Mouse (Mus musculus): ENCODE results near the gene Cenpx. TPM values are rescaled to one million over a fixed set of nuclear protein-coding genes. Genes with fewer than 3 reads are reported as not detected.

Gene Cenpx
- polyA plus RNA-seq, 2 experiments: 101 to 161 TPM

DNA sequence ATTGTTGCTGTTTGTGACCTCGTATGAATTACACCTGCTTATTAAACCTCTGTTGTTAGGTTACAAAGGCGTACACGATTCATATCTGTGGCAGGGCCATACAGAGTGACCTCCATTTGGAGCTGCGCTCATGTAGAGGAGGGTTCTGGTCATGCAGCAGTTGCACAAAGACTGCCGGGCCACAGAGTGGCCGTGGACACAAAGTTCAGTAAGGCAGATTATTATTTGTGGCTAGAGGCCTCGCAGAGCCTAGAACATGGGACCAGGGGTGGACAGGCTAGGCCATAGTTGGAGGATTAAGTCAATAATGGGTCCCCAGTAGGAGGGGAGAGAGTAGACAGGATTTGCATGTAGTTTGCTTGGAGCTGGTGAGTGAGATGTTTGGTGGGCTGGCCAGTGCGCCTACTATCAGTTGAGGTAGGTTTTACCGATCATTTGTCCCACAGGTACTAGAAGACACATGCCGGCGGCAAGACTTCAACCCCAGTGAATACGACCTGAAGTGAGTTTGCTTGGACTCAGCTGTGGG is 39.9 kb downstream of the Cenpx start:
- Histone ChIP-seq H3K4me2 (replicated peaks; ENCODE audit: low read depth, low read length, severe bottlenecking) (peak overlapping the region; percentile 91), H3K9me3 (ENCODE audit: control insufficient read depth, low read length) (no peaks in the 10 kb centered on the region), H3K27ac (replicated peaks; ENCODE audit: low read depth, low read length) (peak overlapping the region; percentile 79), H3K27me3 (ENCODE audit: control insufficient read depth, insufficient read depth, low read length) (no peaks in the 10 kb centered on the region), H3K4me3 (replicated peaks; ENCODE audit: low read length) (peak overlapping the region; percentile 73), H3K4me1 (ENCODE audit: control insufficient read depth, insufficient read depth, low read length) (peaks cover 9% of the 10 kb centered on the region), H3K36me3 (ENCODE audit: control insufficient read depth, insufficient read depth, low read length) (peaks cover 14% of the 10 kb centered on the region), H3K9ac (ENCODE audit: low read depth, low read length, severe bottlenecking) (peak overlapping the region; percentile 77)
- ATAC-seq (ENCODE audit: low FRiP score, low read depth): no peak
- no peak for TF ChIP-seq POLR2A (IDR thresholded peaks at IDR 0.05; ENCODE audit: borderline replicate concordance, extremely low read depth, insufficient read depth, insufficient read length)
- DNase-seq (ENCODE audit: low spot score): no peak
- WGBS: 44% methylated on average over 12 of the region's 12 CpGs

DNA sequence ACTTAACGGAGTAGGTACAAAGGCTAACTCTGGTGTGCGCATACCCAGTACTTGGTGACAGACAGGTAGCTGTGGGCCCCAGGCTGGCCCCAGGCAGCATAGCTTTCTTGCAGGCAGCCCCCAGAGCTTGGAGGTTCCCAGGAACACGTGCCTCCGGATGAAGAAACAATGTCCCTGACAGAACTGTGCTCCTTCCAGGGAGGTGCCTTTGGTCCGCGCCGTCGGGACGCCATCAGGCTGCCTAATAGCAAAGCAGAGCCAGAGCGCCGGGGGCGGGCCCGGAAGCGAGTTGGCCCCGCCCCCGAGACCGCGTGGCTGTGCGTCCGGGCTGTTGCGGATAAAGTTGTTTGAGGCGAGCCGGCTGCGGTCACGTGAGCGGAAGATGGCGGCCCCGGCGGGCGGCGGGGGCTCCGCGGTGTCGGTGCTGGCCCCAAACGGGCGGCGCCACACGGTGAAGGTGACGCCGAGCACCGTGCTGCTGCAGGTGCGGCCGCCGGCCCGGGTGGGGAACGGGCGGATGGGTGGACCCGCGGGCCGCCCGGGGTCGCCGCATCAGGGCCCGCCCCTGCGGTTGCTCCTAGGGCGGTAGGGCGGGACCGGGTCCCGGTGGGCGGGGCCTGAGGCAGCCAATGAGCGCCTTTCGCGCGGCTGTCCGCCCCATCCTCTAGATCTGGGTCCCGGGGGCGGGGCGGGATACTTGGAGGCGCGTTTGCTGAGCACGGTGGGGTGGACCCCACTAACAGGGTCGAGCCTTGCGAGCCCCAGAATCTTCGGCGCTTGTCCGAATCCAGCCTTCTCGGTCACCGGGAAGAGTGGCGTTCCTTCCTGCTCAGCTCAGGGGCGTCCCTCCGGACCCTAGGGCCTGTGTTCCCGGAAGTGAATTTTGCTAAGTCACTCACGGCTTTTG is 40.6 kb downstream of the Cenpx start, which contains the start of gene Aspscr1:
TSS of gene Aspscr1 (plus strand) at position 287 of the 907 bp plus-strand sequence.
- Histone ChIP-seq H3K9me3 (ENCODE audit: control insufficient read depth, low read length) (no peaks in the 10 kb centered on the region), H3K27ac (replicated peaks; ENCODE audit: low read depth, low read length) (peak within 1 kb of the TSS; percentile 79), H3K9ac (ENCODE audit: low read depth, low read length, severe bottlenecking) (peak within 1 kb of the TSS; percentile 77), H3K4me2 (replicated peaks; ENCODE audit: low read depth, low read length, severe bottlenecking) (peak within 1 kb of the TSS; percentile 91), H3K27me3 (ENCODE audit: control insufficient read depth, insufficient read depth, low read length) (no peaks in the 10 kb centered on the region), H3K36me3 (ENCODE audit: control insufficient read depth, insufficient read depth, low read length) (peaks cover 6% of the 10 kb centered on the region), H3K4me1 (ENCODE audit: control insufficient read depth, insufficient read depth, low read length) (peaks cover 9% of the 10 kb centered on the region), H3K4me3 (replicated peaks; ENCODE audit: low read length) (peak within 1 kb of the TSS; percentile 73)
- WGBS: 2% methylated on average over 51 of the region's 83 CpGs
- ATAC-seq (ENCODE audit: low FRiP score, low read depth): peak; percentile 99
- peak; percentile 97 for DNase-seq (ENCODE audit: low spot score)
- TF ChIP-seq POLR2A (IDR thresholded peaks at IDR 0.05; ENCODE audit: borderline replicate concordance, extremely low read depth, insufficient read depth, insufficient read length): peak; percentile 65; the same call in 1 of the 2 replicates

DNA sequence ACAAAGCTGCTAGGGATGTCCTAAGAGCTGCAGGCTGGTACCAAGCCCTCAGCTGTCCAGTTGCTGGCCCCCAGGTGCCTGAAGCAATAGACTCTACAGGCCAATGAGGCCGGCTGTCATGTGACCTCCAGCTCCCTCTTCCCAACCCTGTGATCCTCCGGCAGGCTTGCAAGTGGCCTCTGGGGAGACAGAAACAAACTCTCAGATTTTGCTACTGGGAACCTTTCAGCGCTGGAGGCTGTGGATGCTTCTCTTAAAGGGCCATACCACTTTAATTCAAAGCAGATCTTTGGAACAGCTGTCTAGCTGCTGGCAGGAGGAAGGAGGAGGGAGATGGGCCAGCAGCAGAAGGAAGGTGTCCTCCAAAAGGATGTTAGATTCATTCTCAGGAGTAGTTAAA is 46.9 kb downstream of the Cenpx start:
- H3K4me2 ChIP-seq (replicated peaks; ENCODE audit: low read depth, low read length, severe bottlenecking): no peak overlapping the region
- peaks cover 13% of the 10 kb centered on the region for H3K27me3 ChIP-seq (ENCODE audit: control insufficient read depth, insufficient read depth, low read length)
- H3K4me3 ChIP-seq (replicated peaks; ENCODE audit: low read length): no peak overlapping the region
- TF ChIP-seq POLR2A (IDR thresholded peaks at IDR 0.05; ENCODE audit: borderline replicate concordance, extremely low read depth, insufficient read depth, insufficient read length): no peak
- ATAC-seq (ENCODE audit: low FRiP score, low read depth): no peak
- peaks cover 6% of the 10 kb centered on the region; the same call in 1 of the 2 replicates for H3K4me1 ChIP-seq (ENCODE audit: control insufficient read depth, insufficient read depth, low read length)
- H3K9ac ChIP-seq (ENCODE audit: low read depth, low read length, severe bottlenecking): no peak overlapping the region
- H3K9me3 ChIP-seq (ENCODE audit: control insufficient read depth, low read length): no peaks in the 10 kb centered on the region
- WGBS: 2% methylated on average over 3 of the region's 3 CpGs
- H3K36me3 ChIP-seq (ENCODE audit: control insufficient read depth, insufficient read depth, low read length): no peaks in the 10 kb centered on the region
- H3K27ac ChIP-seq (replicated peaks; ENCODE audit: low read depth, low read length): no peak overlapping the region
- DNase-seq (ENCODE audit: low spot score): no peak

DNA sequence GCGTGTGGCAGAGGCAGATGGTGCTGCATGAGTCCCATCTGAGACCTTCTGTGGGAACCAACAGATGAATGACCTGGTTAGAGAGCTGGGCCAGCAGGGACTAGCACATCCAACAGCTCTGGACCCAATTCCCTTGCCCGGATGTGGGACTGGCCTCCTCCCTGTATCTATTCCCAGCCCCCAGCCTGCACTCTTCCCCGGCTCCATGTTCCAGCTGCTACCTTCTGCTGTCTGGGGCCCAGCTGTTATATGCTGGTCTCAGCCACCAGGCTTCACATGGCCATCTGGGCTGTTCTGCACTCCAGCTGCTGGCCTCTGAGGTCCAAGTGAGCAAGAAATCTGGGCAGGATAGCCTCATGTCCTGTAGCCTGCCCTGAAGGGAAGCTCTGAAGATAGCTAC is 48.1 kb downstream of the Cenpx start:
- 63% methylated on average over 3 of the region's 3 CpGs for WGBS
- no peak overlapping the region for H3K9ac ChIP-seq (ENCODE audit: low read depth, low read length, severe bottlenecking)
- no peaks in the 10 kb centered on the region for H3K9me3 ChIP-seq (ENCODE audit: control insufficient read depth, low read length)
- no peak overlapping the region for H3K4me2 ChIP-seq (replicated peaks; ENCODE audit: low read depth, low read length, severe bottlenecking)
- no peak overlapping the region for H3K4me3 ChIP-seq (replicated peaks; ENCODE audit: low read length)
- TF ChIP-seq POLR2A (IDR thresholded peaks at IDR 0.05; ENCODE audit: borderline replicate concordance, extremely low read depth, insufficient read depth, insufficient read length): no peak
- peaks cover 12% of the 10 kb centered on the region for H3K4me1 ChIP-seq (ENCODE audit: control insufficient read depth, insufficient read depth, low read length)
- peaks cover 25% of the 10 kb centered on the region for H3K27me3 ChIP-seq (ENCODE audit: control insufficient read depth, insufficient read depth, low read length)
- no peak overlapping the region for H3K27ac ChIP-seq (replicated peaks; ENCODE audit: low read depth, low read length)
- DNase-seq (ENCODE audit: low spot score) (peak; percentile 22), ATAC-seq (ENCODE audit: low FRiP score, low read depth) (peak; percentile 39; the same call in 1 of the 2 replicates)
- H3K36me3 ChIP-seq (ENCODE audit: control insufficient read depth, insufficient read depth, low read length): no peaks in the 10 kb centered on the region

DNA sequence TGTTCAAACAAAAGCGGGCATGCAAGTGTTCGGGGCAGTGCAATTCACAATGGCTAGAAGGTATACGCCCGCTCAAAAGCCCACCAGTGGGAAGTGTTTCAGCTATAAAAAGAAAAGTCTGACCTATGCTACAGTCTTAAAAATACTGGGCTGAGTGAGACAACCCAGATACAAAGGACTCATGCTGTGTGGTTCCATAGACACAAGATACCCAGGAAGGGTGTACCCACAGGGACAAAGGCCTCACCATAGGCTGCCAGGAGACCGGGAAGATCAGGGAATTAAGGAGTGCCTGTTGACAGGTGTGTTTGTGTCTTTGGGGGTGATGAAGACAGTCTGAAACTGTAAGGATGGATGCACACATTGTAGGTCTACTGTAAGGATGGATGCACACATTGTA is 49.8 kb downstream of the Cenpx start:
- Histone ChIP-seq H3K9me3 (ENCODE audit: control insufficient read depth, low read length) (no peaks in the 10 kb centered on the region), H3K27ac (replicated peaks; ENCODE audit: low read depth, low read length) (no peak overlapping the region), H3K9ac (ENCODE audit: low read depth, low read length, severe bottlenecking) (no peak overlapping the region), H3K4me1 (ENCODE audit: control insufficient read depth, insufficient read depth, low read length) (peaks cover 12% of the 10 kb centered on the region), H3K4me3 (replicated peaks; ENCODE audit: low read length) (no peak overlapping the region), H3K36me3 (ENCODE audit: control insufficient read depth, insufficient read depth, low read length) (no peaks in the 10 kb centered on the region), H3K27me3 (ENCODE audit: control insufficient read depth, insufficient read depth, low read length) (peaks cover 42% of the 10 kb centered on the region), H3K4me2 (replicated peaks; ENCODE audit: low read depth, low read length, severe bottlenecking) (no peak overlapping the region)
- ATAC-seq (ENCODE audit: low FRiP score, low read depth): no peak
- DNase-seq (ENCODE audit: low spot score): no peak
- no peak for TF ChIP-seq POLR2A (IDR thresholded peaks at IDR 0.05; ENCODE audit: borderline replicate concordance, extremely low read depth, insufficient read depth, insufficient read length)
- WGBS: 88% methylated on average over 5 of the region's 5 CpGs
